Mouse (Mus musculus) testis, adult 2 months (tissue): ENCODE data around the gene Pik3cd. TPM values are rescaled to one million over a fixed set of nuclear protein-coding genes. Genes with fewer than 3 reads are reported as not detected.

Experiments
- H3K27ac ChIP-seq: fragments of 200-500 bp; 2 replicates; pipeline ENCODE4 v1.5.1; 2012; ENCODE audit warnings: low read depth, low read length; ENCODE audit not compliant: control insufficient read depth, insufficient read depth
- H3K27me3 ChIP-seq: fragments of 200-500 bp; 2 replicates; pipeline ENCODE4 v1.6.1; 2012; ENCODE audit warnings: mild to moderate bottlenecking, low read length, moderate library complexity; ENCODE audit not compliant: control insufficient read depth, insufficient read depth
- H3K36me3 ChIP-seq: fragments of 200-500 bp; 2 replicates; pipeline ENCODE4 v1.6.1; 2012; ENCODE audit warnings: mild to moderate bottlenecking, low read length; ENCODE audit not compliant: control insufficient read depth, insufficient read depth
- H3K4me1 ChIP-seq: fragments of 200-500 bp; 2 replicates; pipeline ENCODE4 v1.6.1; 2012; ENCODE audit warnings: low read length; ENCODE audit not compliant: control insufficient read depth, insufficient read depth
- H3K4me3 ChIP-seq: fragments of 200-500 bp; 2 replicates; pipeline ENCODE4 v1.5.1; 2012; ENCODE audit warnings: low read depth, mild to moderate bottlenecking, low read length, moderate library complexity, mixed read lengths; ENCODE audit not compliant: control insufficient read depth
- CTCF ChIP-seq: fragments of 200-500 bp; IDR thresholded peaks from 2 replicates; pipeline ENCODE4 v1.5.1; 2012; ENCODE audit warnings: low read depth, mild to moderate bottlenecking, inconsistent platforms, low read length, moderate library complexity; ENCODE audit not compliant: control insufficient read depth, insufficient read depth, insufficient replicate concordance
- POLR2A ChIP-seq: fragments of 200-500 bp; IDR thresholded peaks from 2 replicates; pipeline ENCODE4 v1.6.1; 2012; ENCODE audit warnings: low read depth, mild to moderate bottlenecking, inconsistent platforms, low read length, moderate library complexity; ENCODE audit not compliant: control insufficient read depth
- polyA plus RNA-seq: library from polyadenylated mRNA; depleted of rRNA; stranded (reverse); fragments of >200 nt; gene quantifications from 2 replicates; pipeline ENCODE4 v1.2.3, GENCODE M21; 2012

The Pik3cd gene
- polyA plus RNA-seq, 1 experiment, result 27.7 TPM

DNA sequence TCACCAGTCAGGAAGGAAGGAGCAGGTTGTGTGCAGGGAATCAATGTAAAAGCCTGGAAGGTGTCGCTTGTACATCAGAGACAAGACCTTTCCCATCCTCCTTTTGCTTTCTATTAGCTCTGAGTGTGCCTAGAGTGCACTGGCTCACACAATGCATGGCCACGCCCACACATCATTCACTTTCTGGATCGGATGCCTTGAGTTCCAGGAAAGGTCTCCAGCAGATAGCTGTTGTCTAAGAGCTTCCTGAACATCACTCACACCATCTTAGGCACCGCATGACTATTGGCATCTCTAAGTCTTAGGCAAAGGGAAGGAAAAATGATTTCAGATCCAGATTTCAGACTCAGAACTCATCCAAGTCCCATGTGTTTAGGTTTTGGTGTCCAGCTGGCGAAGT lies 37.1 kb upstream of the Pik3cd start:
- peaks cover 10% of the 10 kb centered on the region for H3K4me1 ChIP-seq
- H3K36me3 ChIP-seq, result no peaks in the 10 kb centered on the region
- TF ChIP-seq CTCF, result no peak
- no peak for TF ChIP-seq POLR2A
- no peaks in the 10 kb centered on the region for H3K27me3 ChIP-seq
- H3K4me3 ChIP-seq, result no peak overlapping the region
- no peak overlapping the region for H3K27ac ChIP-seq

DNA sequence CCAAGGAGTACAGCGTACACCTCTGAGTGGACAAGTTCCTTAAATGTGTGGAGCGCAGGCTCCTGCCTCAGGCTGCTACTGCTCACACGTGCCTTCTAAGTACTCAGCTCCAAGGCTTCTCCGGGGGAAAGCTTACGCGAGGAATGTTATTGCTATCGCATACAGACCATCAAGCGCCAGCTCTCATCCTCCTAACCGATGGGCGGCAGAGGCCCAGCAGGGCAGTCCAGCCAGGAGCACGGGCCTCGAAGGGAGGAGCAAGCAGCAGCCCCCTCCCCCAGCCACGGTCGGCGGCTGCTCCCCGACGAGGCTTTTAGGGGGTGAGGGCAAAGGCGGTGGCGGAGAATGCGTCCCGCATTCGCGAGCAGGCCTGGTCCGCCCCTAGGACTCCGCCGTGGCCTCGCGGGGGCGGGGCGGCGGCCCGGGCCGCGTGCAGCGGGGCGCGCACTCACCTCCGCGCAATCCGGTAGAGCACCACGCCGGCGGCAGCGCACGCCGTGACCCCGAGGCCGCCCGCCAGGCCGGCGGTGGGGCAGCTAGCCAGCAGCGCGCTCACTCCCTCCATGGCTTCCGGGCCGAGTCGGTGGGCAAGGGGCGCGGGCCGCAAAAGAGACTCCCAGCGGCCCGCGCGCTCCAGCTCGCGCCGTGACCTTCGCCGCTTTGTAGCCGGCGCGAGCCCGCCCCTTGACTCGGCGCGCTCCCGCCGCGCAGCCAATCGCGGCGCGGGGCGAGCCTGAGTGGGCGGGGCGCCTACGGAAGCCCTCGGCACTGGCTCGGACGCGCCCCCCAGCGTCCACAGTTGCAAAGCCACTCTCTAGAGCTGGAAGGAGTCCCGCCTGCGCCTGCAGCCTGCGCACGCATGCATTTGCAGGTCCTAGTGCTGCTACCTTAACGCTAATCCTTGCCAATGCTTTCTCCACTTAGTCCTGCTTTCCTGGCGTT lies 35.3 kb upstream of the Pik3cd start, which contains the start of gene Tmem201:
TSS of gene Tmem201 (minus strand) at position 662 of the 942 bp plus-strand sequence.
- H3K4me3 ChIP-seq, result peak within 1 kb of the TSS; percentile 92
- peak; percentile 85 for TF ChIP-seq CTCF
- no peak for TF ChIP-seq POLR2A
- peak within 1 kb of the TSS; percentile 69 for H3K27ac ChIP-seq
- no peaks in the 10 kb centered on the region for H3K36me3 ChIP-seq
- H3K4me1 ChIP-seq, result peaks cover 10% of the 10 kb centered on the region
- H3K27me3 ChIP-seq, result no peaks in the 10 kb centered on the region

DNA sequence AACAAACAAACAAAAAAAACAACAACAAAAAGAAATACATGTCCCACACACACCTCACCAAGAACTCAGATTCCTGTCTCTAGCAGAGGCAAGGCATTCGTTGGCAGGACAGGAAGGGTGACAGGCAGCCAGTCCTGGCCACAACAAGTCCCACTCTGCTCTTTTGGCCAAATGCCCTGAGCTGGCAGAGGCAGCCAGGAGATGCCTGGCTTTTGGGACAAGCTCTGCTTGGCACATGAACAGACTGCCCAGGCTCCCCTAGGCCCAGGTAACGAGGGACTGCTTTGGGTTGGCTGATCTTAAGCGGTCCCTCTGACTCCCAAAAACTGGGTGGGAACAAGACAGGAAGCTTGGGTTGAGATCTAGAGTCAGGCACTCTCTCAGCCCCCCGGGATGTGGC lies 34.2 kb upstream of the Pik3cd start:
- no peaks in the 10 kb centered on the region for H3K27me3 ChIP-seq
- no peak overlapping the region for H3K4me3 ChIP-seq
- H3K4me1 ChIP-seq, result peaks cover 10% of the 10 kb centered on the region
- TF ChIP-seq POLR2A (no peak), CTCF (no peak)
- no peak overlapping the region for H3K27ac ChIP-seq
- H3K36me3 ChIP-seq, result no peaks in the 10 kb centered on the region

GRCm38 (mm10) chr4:149735624-149736250 lies 33.4 kb upstream of the Pik3cd start:
- no peaks in the 10 kb centered on the region for H3K27me3 ChIP-seq
- H3K27ac ChIP-seq, result no peak overlapping the region
- H3K36me3 ChIP-seq, result no peaks in the 10 kb centered on the region
- H3K4me1 ChIP-seq, result peaks cover 10% of the 10 kb centered on the region
- H3K4me3 ChIP-seq, result no peak overlapping the region
- TF ChIP-seq POLR2A (no peak), CTCF (no peak)

- no peaks in the 10 kb centered on the region for H3K27me3 ChIP-seq
- no peak overlapping the region for H3K27ac ChIP-seq
- H3K36me3 ChIP-seq, result no peaks in the 10 kb centered on the region
- no peak for TF ChIP-seq POLR2A
- TF ChIP-seq CTCF, result no peak
- peaks cover 10% of the 10 kb centered on the region for H3K4me1 ChIP-seq
- H3K4me3 ChIP-seq, result no peak overlapping the region
Observed at GRCm38 (mm10) chr4:149734730-149735475, 32.5 kb upstream of the Pik3cd start.

- Histone ChIP-seq H3K27me3 (no peaks in the 10 kb centered on the region), H3K4me3 (no peak overlapping the region), H3K4me1 (peaks cover 10% of the 10 kb centered on the region), H3K36me3 (no peaks in the 10 kb centered on the region), H3K27ac (no peak overlapping the region)
- TF ChIP-seq CTCF, result no peak
- no peak for TF ChIP-seq POLR2A
Observed at GRCm38 (mm10) chr4:149734246-149734645, 31.9 kb upstream of the Pik3cd start.

GRCm38 (mm10) chr4:149733748-149734147 lies 31.4 kb upstream of the Pik3cd start:
- Histone ChIP-seq H3K36me3 (no peaks in the 10 kb centered on the region), H3K4me1 (peaks cover 10% of the 10 kb centered on the region), H3K27ac (no peak overlapping the region)

More at GRCm38 (mm10) chr4:149733748-149734147, 31.4 kb upstream of the Pik3cd start:
- Histone ChIP-seq H3K4me3 (no peak overlapping the region), H3K27me3 (no peaks in the 10 kb centered on the region)
- TF ChIP-seq POLR2A, result no peak
- no peak for TF ChIP-seq CTCF
